Mouse (Mus musculus): ENCODE data around the gene Gm49450.
A peak's percentile ranks its signal among the peaks of the same experiment; 100 is the strongest.

- TF ChIP-seq EP300 (optimal IDR thresholded peaks at IDR 0.05) (no peak), CTCF (IDR thresholded peaks at IDR 0.05; ENCODE audit: low read depth) (peak; percentile 30)
These were observed 51.8 kb downstream of the Gm49450 start for GRCm38 (mm10) chr15:98901530-98901929.
